Mouse (Mus musculus): Measurements from ENCODE around the gene Pde8b.

DNA sequence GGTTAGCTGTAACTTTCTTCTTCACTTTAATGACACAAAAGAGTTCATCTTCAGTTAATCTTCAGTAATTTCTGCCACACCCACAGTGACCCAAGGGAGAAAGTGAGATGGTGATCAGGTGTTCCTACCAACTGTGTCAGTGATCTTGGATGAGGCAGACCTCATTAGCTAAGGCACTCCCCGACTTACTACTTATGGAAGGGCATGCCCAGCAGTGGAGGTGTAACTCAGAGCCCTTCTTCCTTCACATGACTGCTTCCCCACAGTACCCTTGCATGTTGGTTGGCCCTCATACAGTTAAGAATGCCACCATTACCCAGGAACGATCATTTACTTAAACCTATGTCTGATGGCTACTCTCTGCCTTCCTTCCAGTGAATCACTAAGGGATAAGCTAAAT is 25.6 kb downstream of the Pde8b start:
- TF ChIP-seq CTCF (conservative IDR thresholded peaks at IDR 0.05; ENCODE audit: low read length) (no peak), POU5F1 (IDR thresholded peaks at IDR 0.05; ENCODE audit: borderline replicate concordance, low read length) (no peak), NANOG (IDR thresholded peaks at IDR 0.05; ENCODE audit: borderline replicate concordance, low read length) (no peak)
